Mouse (Mus musculus): ENCODE results near the gene Mllt11. TPM values are rescaled to one million over a fixed set of nuclear protein-coding genes. Genes with fewer than 3 reads are reported as not detected.
"Not testable (repeated sequence)": the region's sequence is repeated elsewhere in the genome, so short reads cannot be mapped to it uniquely, and the experiment has no call there.

Mllt11 gene
- polyA plus RNA-seq, 1 experiment, result not detected

DNA sequence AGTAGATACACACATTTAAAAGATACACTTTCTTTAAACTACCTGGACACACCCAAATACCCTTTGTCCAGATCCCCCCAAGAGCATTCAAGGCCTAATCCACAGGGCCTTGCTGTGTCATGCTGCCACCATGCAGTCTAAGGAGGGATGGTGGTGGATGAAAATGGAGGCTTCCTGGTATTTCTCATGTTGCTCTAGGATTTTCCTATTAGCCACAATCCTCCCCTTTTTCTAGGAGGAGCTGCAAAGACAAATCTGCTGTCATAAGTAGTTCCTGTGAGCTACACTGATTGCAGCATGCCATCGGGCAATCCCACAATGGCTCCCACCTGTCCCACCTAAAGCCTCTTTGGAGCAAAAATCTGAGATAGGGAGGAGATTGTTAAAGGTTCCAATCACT lies 4.8 kb downstream of the Mllt11 start:
- peak overlapping the region; percentile 54; the same call in 1 of the 2 replicates for H3K27ac ChIP-seq (ENCODE audit: insufficient read depth, low read depth, low read length)
- H3K4me3 ChIP-seq (ENCODE audit: insufficient read depth, low read depth, low read length), result peak overlapping the region; percentile 34; the same call in 1 of the 2 replicates
- TF ChIP-seq CTCF (IDR thresholded peaks at IDR 0.05; ENCODE audit: insufficient read depth, low read depth, low read length) (no peak), POLR2A (IDR thresholded peaks at IDR 0.05; ENCODE audit: insufficient read depth, low read depth, low read length) (no peak)
- peaks cover 28% of the 10 kb centered on the region for H3K4me1 ChIP-seq (ENCODE audit: control insufficient read depth, insufficient read depth, low read length)
- 0% methylated on average over 1 of the region's 1 CpGs for WGBS

DNA sequence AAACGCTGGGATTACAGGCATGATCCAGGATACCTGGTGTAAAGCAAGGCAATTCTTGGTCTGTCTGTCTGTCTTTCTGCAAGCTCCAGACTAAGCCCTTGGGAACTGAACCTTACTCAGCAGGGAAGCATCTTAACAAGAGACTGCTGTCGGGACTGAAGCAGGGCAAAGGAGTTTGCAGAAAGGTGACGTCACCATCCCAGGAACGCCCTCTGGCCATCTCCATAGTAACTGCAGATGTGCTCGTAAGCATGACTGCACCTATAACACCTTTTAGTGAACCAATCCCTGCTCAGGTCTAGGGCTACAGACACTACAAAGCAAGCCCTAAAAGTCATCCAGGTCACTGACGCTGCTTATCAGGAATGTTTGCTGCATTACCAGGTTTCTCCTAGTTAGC lies 7.7 kb downstream of the Mllt11 start:
- Histone ChIP-seq H3K4me1 (ENCODE audit: control insufficient read depth, insufficient read depth, low read length) (peaks cover 7% of the 10 kb centered on the region; the same call in 1 of the 2 replicates), H3K4me3 (ENCODE audit: insufficient read depth, low read depth, low read length) (no peak overlapping the region), H3K27ac (ENCODE audit: insufficient read depth, low read depth, low read length) (no peak overlapping the region)
- TF ChIP-seq CTCF (IDR thresholded peaks at IDR 0.05; ENCODE audit: insufficient read depth, low read depth, low read length), result no peak
- no peak for TF ChIP-seq POLR2A (IDR thresholded peaks at IDR 0.05; ENCODE audit: insufficient read depth, low read depth, low read length)
- WGBS, result 13% methylated on average over 6 of the region's 6 CpGs

DNA sequence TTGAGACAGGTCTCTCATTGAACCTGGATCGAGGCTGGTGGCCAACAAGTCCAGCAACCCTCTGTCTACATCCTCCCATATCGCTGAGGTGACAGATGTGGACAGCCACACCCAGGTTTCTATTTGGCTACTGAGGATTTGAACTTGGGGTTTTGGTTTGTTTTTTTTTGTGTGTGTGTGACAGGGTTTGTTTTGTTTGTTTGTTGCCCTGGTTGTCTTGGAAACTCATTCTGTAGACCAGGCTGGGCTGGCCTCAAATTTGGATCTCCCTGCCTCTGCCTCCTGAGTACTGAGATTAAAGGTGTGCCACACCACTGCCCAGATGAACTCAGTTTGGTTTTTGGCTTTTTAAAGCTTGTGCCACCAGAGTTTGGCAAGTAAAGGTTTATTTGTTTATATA lies 8.9 kb downstream of the Mllt11 start:
- WGBS, result 92% methylated on average over 2 of the region's 2 CpGs
- no peak overlapping the region for H3K4me3 ChIP-seq (ENCODE audit: insufficient read depth, low read depth, low read length)
- H3K4me1 ChIP-seq (ENCODE audit: control insufficient read depth, insufficient read depth, low read length), result peaks cover 7% of the 10 kb centered on the region; the same call in 1 of the 2 replicates
- TF ChIP-seq CTCF (IDR thresholded peaks at IDR 0.05; ENCODE audit: insufficient read depth, low read depth, low read length) (no peak), POLR2A (IDR thresholded peaks at IDR 0.05; ENCODE audit: insufficient read depth, low read depth, low read length) (no peak)
- H3K27ac ChIP-seq (ENCODE audit: insufficient read depth, low read depth, low read length), result no peak overlapping the region

DNA sequence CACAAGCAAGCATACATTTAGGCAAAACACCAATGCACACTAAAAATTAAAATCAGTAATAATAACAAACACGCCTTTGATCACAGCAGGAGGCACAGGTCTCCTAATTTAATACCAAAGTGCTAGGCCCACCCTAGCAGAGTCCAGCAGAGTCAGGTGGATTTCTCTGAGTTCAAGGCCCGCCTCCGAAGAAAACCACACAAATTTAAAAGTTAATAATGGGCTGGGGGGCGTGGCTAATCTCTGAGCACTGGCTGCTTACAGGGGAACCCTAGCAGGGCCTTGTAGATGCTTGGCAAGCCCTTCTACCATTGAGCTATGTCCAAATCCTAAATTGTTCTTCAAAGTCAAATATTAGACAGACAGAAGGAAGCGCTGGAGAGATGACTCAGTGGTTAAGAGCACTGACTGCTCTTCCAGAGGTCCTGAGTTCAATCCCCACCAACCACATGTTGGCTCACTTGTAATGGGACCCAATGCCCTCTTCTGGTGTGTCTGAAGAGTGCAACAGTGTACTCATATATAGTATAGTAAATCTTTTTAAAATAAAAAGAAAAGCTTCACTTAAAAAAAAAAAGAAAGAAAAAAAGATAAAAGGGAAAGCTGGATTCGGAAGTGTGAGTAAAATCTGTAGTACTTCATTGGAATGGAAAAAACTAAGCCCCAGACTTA lies 13.4 kb downstream of the Mllt11 start:
- Histone ChIP-seq H3K4me3 (ENCODE audit: insufficient read depth, low read depth, low read length) (no peak overlapping the region), H3K4me1 (ENCODE audit: control insufficient read depth, insufficient read depth, low read length) (0 out of 2 replicates have a peak, but pooled peaks cover 3% of the 10 kb centered on the region), H3K27ac (ENCODE audit: insufficient read depth, low read depth, low read length) (no peak overlapping the region)
- WGBS, result 78% methylated on average over 6 of the region's 6 CpGs
- TF ChIP-seq POLR2A (IDR thresholded peaks at IDR 0.05; ENCODE audit: insufficient read depth, low read depth, low read length), result no peak
- no peak for TF ChIP-seq CTCF (IDR thresholded peaks at IDR 0.05; ENCODE audit: insufficient read depth, low read depth, low read length)

DNA sequence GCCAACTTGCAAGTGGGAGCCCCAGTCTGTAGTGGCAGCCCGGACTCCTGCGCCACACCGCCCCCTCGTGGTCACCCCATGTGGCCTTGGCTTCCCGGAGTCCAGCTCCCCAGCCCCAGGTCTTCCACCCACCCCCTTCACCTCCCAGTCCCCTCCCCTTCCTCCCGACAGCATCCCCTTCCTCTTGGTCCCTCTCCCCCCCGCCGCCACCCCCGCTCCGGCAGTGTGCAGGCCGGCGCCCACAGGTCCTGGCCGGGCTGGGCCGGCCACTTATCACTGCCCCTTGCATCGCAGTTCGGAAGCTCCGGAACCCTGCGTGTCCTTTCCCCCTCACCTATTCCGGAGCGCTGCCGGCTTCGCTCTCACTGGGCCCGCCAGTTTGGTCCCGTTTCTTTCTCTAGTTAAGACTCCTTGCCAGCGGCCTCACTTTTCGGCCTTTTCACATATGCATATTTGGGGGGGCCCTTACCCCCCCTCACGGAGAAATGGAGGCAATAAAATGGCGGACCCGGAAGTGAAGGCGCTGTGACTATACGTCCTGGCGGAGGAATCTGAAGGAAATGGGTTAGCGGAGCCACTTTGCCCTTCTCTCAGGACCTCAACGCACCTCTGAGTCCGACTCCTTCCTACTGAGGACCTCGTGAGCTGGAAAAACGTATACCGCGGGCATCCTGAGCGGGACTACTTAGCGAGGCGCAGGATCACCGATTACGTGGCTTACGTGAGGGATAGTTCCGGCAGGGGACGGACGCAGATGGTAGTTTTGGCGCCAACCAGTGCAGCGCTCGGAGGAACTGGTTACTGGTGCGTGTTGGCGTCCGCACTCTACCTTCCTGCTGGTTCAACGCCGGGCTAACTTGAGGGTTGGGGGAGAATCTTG lies 14.5 kb downstream of the Mllt11 start, which contains the start of gene Gabpb2:
Gabpb2 (minus strand) TSS at position 662 of the 880 bp plus-strand sequence.
- Histone ChIP-seq H3K4me1 (ENCODE audit: control insufficient read depth, insufficient read depth, low read length) (no peaks in the 10 kb centered on the region), H3K27ac (ENCODE audit: insufficient read depth, low read depth, low read length) (peak within 1 kb of the TSS; percentile 94), H3K4me3 (ENCODE audit: insufficient read depth, low read depth, low read length) (peak within 1 kb of the TSS; percentile 91)
- TF ChIP-seq POLR2A (IDR thresholded peaks at IDR 0.05; ENCODE audit: insufficient read depth, low read depth, low read length), result no peak
- TF ChIP-seq CTCF (IDR thresholded peaks at IDR 0.05; ENCODE audit: insufficient read depth, low read depth, low read length), result peak; percentile 32; the same call in 1 of the 2 replicates
- under 1% methylated on average over 54 of the region's 56 CpGs for WGBS

DNA sequence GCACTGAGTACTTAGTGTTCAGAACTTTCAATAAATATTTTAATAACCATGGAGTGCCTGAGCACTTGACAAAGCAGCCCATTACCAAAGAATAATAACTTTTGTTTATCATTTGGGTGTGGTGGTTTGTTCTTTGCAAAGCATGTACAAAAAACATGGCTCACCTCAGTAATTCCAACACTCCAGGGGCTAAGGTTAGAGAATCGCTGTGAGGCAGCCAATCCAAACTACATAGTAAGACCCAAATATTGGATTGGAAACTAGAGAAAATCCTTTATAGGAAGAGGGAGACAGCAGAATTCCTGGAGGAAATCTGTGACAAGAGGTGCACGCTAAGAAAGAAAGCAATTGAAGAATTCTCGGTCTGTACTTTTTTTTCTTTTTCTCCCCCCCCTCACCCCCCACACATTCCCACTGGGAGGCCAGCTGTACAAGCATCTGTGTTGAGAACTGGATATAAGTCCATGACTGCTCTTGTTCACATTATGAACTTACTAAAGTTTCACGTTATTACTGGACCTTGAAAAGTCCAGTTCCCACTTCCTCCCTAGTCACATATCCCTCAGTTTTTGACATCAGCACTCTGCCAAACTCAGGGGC lies 15.2 kb downstream of the Mllt11 start:
- no peak overlapping the region for H3K27ac ChIP-seq (ENCODE audit: insufficient read depth, low read depth, low read length)
- WGBS, result 10% methylated on average over 4 of the region's 4 CpGs
- H3K4me3 ChIP-seq (ENCODE audit: insufficient read depth, low read depth, low read length), result peak overlapping the region; percentile 91
- no peaks in the 10 kb centered on the region for H3K4me1 ChIP-seq (ENCODE audit: control insufficient read depth, insufficient read depth, low read length)
- TF ChIP-seq CTCF (IDR thresholded peaks at IDR 0.05; ENCODE audit: insufficient read depth, low read depth, low read length), result no peak
- no peak for TF ChIP-seq POLR2A (IDR thresholded peaks at IDR 0.05; ENCODE audit: insufficient read depth, low read depth, low read length)

DNA sequence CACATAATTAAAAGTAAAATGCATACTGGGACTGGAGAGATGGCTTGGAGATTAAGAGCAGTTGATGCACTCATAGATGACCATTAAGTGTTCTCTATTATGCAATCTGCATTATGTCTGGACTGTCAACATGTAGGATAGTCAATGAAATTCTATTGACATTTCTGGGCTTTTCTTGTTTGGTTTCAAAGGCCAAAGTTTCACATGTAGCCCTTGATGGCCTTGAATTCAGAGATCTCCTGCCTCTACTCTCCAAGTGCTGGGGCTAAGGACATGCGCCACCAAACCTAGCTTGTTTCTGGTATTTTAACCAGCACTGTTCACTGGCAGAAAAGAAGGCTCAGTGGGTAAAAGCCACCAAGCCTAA lies 18.4 kb downstream of the Mllt11 start:
- 95% methylated on average over 1 of the region's 1 CpGs for WGBS
- no peak for TF ChIP-seq CTCF (IDR thresholded peaks at IDR 0.05; ENCODE audit: insufficient read depth, low read depth, low read length)
- TF ChIP-seq POLR2A (IDR thresholded peaks at IDR 0.05; ENCODE audit: insufficient read depth, low read depth, low read length), result no peak
- H3K4me3 ChIP-seq (ENCODE audit: insufficient read depth, low read depth, low read length), result no peak overlapping the region
- H3K4me1 ChIP-seq (ENCODE audit: control insufficient read depth, insufficient read depth, low read length), result no peaks in the 10 kb centered on the region
- no peak overlapping the region for H3K27ac ChIP-seq (ENCODE audit: insufficient read depth, low read depth, low read length)

DNA sequence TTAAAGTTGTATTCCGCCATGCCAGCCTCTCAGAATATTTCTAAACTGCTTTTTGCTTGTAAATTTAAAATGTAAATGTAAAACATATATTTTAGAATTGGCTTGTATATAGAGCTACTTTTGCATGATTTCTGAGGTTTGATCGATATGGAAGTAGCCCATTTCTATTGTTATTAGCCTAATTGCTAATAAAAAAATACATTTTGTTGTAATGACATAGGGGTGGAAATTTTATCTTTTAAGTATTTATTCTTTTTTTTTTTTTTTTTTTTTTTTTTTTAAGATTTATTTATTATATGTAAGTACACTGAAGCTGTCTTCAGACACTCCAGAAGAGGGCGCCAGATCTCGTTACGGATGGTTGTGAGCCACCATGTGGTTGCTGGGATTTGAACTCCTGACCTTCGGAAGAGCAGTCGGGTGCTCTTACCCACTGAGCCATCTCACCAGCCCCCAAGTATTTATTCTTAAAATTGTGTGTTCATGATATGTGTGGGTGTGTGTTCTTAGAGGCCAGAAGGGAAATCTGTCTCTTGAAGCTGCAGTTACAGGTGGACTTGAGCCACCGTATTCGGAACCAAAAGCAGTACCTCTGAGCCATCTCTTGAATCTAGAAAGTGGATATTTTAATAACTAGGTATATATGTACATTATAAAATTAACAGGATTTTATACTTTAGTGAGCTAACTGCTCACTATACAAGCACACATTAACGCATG lies 18.9 kb downstream of the Mllt11 start:
- not testable (repeated sequence) for H3K4me3 ChIP-seq (ENCODE audit: insufficient read depth, low read depth, low read length); H3K4me1 ChIP-seq (ENCODE audit: control insufficient read depth, insufficient read depth, low read length); H3K27ac ChIP-seq (ENCODE audit: insufficient read depth, low read depth, low read length)
- 80% methylated on average over 10 of the region's 10 CpGs for WGBS
